Mouse (Mus musculus) G1E (cell line): ENCODE measurements around the gene Ppp1r26. TPM values are rescaled to one million over a fixed set of nuclear protein-coding genes. Genes with fewer than 3 reads are reported as not detected.

Source experiments
- ATAC-seq: 2 replicates; pipeline ENCODE4 v1.8.0; 2016; ENCODE audit warnings: mild to moderate bottlenecking; ENCODE audit not compliant: insufficient number of reproducible peaks, poor library complexity, low FRiP score, severe bottlenecking; ENCODE audit errors: extremely low read depth
- DNase-seq: peaks from one replicate; pipeline ENCODE4 v3.0.0; 2012; ENCODE audit warnings: low spot score
- H3K27me3 ChIP-seq: 2 replicates; pipeline ENCODE4 v1.6.1; 2012; ENCODE audit warnings: mild to moderate bottlenecking, low read length, inconsistent platforms; ENCODE audit not compliant: insufficient read depth
- H3K36me3 ChIP-seq: replicated peaks from 2 replicates; pipeline ENCODE3; 2012; ENCODE audit warnings: mild to moderate bottlenecking, inconsistent platforms
- H3K4me1 ChIP-seq: 2 replicates; pipeline ENCODE4 v1.6.1; 2012; ENCODE audit warnings: low read depth, low read length, inconsistent platforms, mixed read lengths; ENCODE audit not compliant: insufficient read depth
- H3K4me3 ChIP-seq: 2 replicates; pipeline ENCODE4 v1.5.1; 2012; ENCODE audit warnings: low read depth, mild to moderate bottlenecking, inconsistent platforms, low read length, moderate library complexity, mixed read lengths
- H3K9me3 ChIP-seq: replicated peaks from 2 replicates; pipeline ENCODE4 v1.6.1; 2012; ENCODE audit warnings: inconsistent platforms
- CTCF ChIP-seq: IDR thresholded peaks from 2 replicates; pipeline ENCODE4 v1.5.1; 2012; ENCODE audit warnings: low read depth, low read length, inconsistent platforms, mixed read lengths
- GATA1 ChIP-seq: IDR thresholded peaks from 2 replicates; pipeline ENCODE4 v1.6.1; 2012; ENCODE audit warnings: borderline replicate concordance, low read length, inconsistent platforms, mixed read lengths
- GATA2 ChIP-seq: IDR thresholded peaks from 2 replicates; pipeline ENCODE4 v1.6.1; 2012; ENCODE audit warnings: low read depth, low read length, inconsistent platforms, borderline replicate concordance
- POLR2AphosphoS5 ChIP-seq: IDR thresholded peaks from 2 replicates; pipeline ENCODE4 v1.6.1; 2012; ENCODE audit warnings: low read depth, low read length, inconsistent platforms; ENCODE audit not compliant: insufficient replicate concordance
- TAL1 ChIP-seq: conservative IDR thresholded peaks from 2 replicates; pipeline ENCODE4 v1.6.1; 2012; ENCODE audit warnings: low read depth, low read length, inconsistent platforms, mixed read lengths
- polyA plus RNA-seq: library from polyadenylated mRNA; stranded (reverse); fragments of >175 nt; gene quantifications from 2 replicates; pipeline ENCODE4 v1.2.3, GENCODE M21; 2012
- total RNA-seq, 2 experiments: library from RNA; stranded (forward) in 1 of 2; stranded (reverse) in 1 of 2; fragments of 200-1000 nt in 1 of 2; fragments of >200 nt in 1 of 2; fragmentation: Nextera tagmentation in 1 of 2; gene quantifications; 2 replicates each; pipeline ENCODE4 v1.2.3; 2014 to 2017

Ppp1r26 gene
- total RNA-seq (2014; fragmentation: Nextera tagmentation) (not detected in 2 replicates), total RNA-seq (2017) (0.16 TPM in 1 of 2 replicates, not detected in the other), polyA plus RNA-seq (not detected in 2 replicates)

DNA sequence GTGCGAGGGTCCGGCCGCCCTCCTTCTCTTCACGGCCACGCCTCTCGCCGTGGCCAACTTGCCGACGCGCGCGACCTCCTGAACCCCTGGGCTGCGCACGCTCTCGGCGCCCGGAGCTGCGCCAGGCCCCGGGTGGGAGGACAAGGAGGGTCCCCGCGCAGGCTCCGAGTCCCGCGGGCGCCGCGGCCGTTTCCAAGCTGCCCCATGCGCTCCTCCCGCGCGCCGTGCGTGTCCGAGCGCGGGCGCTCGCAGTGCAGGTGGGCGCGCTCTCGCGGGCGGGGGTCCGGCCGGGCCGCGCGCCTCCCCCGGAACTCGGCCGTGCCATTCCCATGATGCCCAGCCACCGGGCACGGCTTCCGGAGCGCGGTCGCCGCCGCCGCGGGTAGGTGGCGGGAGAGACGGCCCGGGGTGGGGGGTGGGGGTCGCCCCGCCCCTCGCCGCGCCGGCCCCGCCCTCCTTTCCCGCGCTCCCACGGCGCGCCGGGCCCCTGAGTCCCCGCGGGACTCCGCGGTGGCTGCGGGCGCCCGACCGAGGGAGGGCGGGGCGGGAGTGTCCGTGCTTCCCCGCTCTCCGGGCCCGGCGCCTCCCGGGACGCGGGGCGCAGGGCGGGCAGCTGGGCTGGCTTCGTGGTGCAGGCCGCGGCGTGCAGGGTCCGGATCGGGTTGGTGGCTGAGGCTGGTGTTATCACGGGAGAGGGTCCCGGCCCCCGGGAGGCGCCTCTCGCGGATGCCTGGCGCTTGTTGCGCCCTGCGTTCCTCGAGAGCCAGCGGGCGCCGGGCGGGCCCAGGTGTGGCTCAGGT, at the start of gene Ppp1r26:
Gene Ppp1r26, plus strand, starts transcription at position 286 of the 800 bp plus-strand sequence.
- Histone ChIP-seq H3K9me3 (peaks cover 9% of the 10 kb centered on the region), H3K4me1 (no peaks in the 10 kb centered on the region), H3K4me3 (no peak within 1 kb of the TSS), H3K36me3 (no peaks in the 10 kb centered on the region), H3K27me3 (peaks cover 11% of the 10 kb centered on the region; the same call in 1 of the 2 replicates)
- no peak for ATAC-seq
- no peak for TF ChIP-seq TAL1
- TF ChIP-seq GATA1, result no peak
- no peak for TF ChIP-seq GATA2
- no peak for TF ChIP-seq CTCF
- no peak for TF ChIP-seq POLR2AphosphoS5
- no peak for DNase-seq

DNA sequence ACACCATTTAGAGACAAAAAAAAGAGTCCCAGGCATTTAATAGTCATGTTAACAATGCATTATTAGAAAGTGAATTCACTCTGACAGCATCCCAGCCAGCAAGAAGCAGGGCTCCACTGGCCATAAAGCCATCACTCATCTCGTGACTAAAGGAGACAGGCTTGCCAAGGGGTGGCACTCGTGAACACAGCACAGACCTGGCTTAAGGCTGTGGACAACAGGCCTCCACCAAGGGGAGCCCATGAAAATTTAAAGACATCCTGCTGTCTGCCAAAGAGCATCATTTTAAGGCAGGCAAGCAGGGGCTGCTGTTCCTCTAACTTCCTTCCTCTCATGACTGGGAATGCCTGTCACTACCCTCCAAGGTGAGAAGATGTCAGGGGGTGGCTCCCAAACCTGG, 49.7 kb upstream of the Ppp1r26 start:
- no peak for ATAC-seq
- no peak for TF ChIP-seq GATA2
- TF ChIP-seq POLR2AphosphoS5, result no peak
- no peak for TF ChIP-seq CTCF
- no peak for TF ChIP-seq TAL1
- no peak for TF ChIP-seq GATA1

DNA sequence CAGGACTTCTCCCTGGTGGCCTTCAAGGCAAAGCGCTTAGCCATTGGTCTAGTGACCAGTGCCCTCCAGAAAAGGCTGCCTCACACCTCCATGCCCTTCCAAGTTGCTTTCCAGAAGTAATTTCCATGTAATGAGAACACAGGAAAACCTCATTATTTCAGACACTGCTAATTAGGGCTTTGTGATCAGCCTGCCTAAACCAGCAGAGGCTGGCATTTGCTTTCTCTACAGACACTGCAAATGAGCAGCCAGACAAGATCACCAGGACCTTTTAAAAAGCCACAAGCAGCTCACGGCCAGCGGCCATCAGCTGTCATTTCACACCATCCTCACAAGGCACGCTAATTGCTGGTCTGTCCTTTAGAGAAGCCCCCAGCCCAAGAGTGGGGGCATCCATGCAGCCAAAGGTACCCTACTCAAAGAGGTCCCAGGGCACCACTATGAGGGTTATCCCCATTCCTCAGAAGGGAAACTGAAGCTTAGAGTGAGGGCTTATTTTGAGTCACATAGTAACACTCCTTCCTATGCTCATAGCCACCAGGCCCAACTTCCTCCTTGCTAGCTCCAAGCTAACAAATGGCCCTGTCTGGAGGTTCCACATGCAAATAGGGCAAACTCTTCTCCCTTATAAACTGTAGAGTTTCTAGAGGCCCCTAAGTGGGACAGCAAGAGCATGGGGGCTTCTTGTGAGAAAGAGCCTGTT, 49.0 kb upstream of the Ppp1r26 start:
- Histone ChIP-seq H3K9me3 (no peaks in the 10 kb centered on the region), H3K27me3 (peaks cover 9% of the 10 kb centered on the region; the same call in 1 of the 2 replicates), H3K36me3 (no peaks in the 10 kb centered on the region), H3K4me3 (no peak overlapping the region), H3K4me1 (no peaks in the 10 kb centered on the region)
- DNase-seq (no peak), ATAC-seq (no peak)
- TF ChIP-seq GATA1, result no peak

More for the DNA sequence above, 49.7 kb upstream of the Ppp1r26 start:
- Histone ChIP-seq H3K36me3 (no peaks in the 10 kb centered on the region), H3K4me1 (no peaks in the 10 kb centered on the region), H3K27me3 (peaks cover 9% of the 10 kb centered on the region; the same call in 1 of the 2 replicates), H3K9me3 (no peaks in the 10 kb centered on the region), H3K4me3 (no peak overlapping the region)
- DNase-seq, result no peak

DNA sequence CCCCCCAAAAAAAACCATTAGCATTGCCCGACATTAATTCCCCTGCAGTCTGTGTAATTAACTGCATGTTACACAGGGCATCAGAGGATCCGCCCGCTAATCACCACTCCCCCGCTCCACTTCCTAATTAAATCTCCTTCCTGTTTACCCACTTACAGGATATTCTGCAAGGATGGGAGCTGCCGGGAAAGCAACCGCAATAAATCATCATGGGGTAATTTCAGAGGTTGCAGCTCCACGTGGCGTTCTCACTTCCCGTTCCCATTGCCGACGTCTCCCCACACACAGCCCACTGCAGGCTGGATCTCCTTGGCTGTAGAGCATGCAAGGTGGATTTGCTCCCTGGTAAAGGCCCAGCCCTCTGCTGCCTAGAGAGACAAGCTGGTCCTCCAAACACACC, 45.0 kb upstream of the Ppp1r26 start:
- Histone ChIP-seq H3K4me1 (no peaks in the 10 kb centered on the region), H3K9me3 (no peaks in the 10 kb centered on the region), H3K4me3 (no peak overlapping the region), H3K27me3 (peaks cover 11% of the 10 kb centered on the region; the same call in 1 of the 2 replicates), H3K36me3 (no peaks in the 10 kb centered on the region)
- no peak for TF ChIP-seq GATA1
- TF ChIP-seq GATA2, result no peak
- no peak for TF ChIP-seq CTCF
- TF ChIP-seq TAL1, result no peak
- no peak for TF ChIP-seq POLR2AphosphoS5
- no peak for ATAC-seq
- no peak for DNase-seq

DNA sequence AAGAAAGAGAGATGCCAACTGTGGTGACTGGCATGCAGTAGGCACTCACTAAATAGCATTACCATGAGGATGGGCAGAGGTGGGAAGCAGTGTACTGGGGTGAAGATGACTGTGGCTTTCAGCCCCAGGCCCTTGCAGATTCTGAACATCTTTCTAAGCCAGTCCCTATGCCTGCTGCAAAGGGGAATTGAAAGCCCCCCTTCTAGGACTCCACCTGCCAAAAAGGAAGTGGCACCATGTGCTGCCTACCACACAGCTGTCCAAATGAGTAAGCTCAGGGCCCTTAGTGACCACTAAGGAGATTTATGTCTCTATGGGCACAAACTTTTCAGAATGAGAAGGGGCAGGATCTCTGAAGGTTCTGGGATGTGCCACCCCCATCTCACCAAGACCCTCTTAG, 44.5 kb upstream of the Ppp1r26 start:
- H3K9me3 ChIP-seq, result no peaks in the 10 kb centered on the region
- no peak overlapping the region for H3K4me3 ChIP-seq
- TF ChIP-seq GATA2 (no peak), CTCF (no peak), GATA1 (no peak), TAL1 (no peak), POLR2AphosphoS5 (no peak)
- H3K27me3 ChIP-seq, result peaks cover 11% of the 10 kb centered on the region; the same call in 1 of the 2 replicates
- ATAC-seq (no peak), DNase-seq (no peak)
- no peaks in the 10 kb centered on the region for H3K36me3 ChIP-seq
- no peaks in the 10 kb centered on the region for H3K4me1 ChIP-seq

DNA sequence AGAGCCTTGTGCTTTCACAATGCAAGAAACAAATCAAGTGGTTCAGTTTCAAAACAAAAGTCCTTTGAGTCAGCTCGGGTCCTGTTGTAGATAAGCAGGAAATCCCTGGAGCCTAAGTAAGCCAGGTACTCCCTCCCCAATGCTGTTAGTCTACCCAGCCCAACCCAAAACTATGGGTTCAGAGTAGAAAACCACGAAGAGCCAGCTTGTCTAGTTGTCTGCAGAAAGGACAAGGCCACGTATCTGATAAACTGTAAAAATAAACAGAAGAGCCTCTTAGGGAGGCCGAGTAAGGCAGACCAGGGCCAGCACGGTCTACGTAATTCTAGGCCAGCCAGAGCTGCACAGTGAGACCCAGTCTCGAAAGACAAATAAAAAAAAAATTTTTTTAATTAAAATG, 38.8 kb upstream of the Ppp1r26 start:
- ATAC-seq (no peak), DNase-seq (no peak)
- no peaks in the 10 kb centered on the region for H3K4me1 ChIP-seq
- TF ChIP-seq POLR2AphosphoS5 (no peak), TAL1 (no peak), CTCF (no peak), GATA1 (no peak), GATA2 (no peak)
- no peak overlapping the region for H3K4me3 ChIP-seq
- no peaks in the 10 kb centered on the region for H3K9me3 ChIP-seq
- H3K36me3 ChIP-seq, result no peaks in the 10 kb centered on the region
- peaks cover 4% of the 10 kb centered on the region; the same call in 1 of the 2 replicates for H3K27me3 ChIP-seq
